8 mouse cellular contexts compared by ENCODE assay signal in the genomic region with DNA sequence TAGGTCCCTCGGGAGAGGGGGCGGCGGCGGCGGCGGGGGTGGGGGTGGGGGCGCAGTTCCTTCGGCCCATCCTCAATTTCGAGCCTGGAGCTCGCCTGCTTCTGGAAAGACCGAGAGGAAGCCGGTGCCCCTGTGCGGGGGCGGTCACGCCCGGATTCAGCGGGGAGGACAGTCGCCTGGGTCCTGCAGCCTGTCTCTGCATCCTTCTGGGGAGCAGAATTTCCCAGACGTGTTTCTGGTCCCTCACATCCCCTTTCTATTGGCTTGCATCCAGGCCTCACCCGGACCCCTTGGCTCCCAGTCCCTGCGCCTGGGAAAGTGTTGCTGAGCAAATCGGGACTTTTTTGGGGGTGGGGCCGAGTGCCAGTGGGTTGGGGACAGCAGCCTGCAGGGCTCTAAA. TPM values are rescaled to one million over a fixed set of nuclear protein-coding genes. Genes with fewer than 3 reads are reported as not detected.
DNase-seq lines count a peak whose midpoint lies in the region; ATAC-seq and TF ChIP-seq lines count a peak whose summit lies in the region.

No protein-coding gene starts in this region.

- under 1% methylated on average over 23 of the region's 23 CpGs for WGBS in bone marrow, adult 2 months
- WGBS in forebrain, embryonic 11.5 days: under 1% methylated on average over 22 of the region's 23 CpGs
- 0% methylated on average over 16 of the region's 23 CpGs for WGBS in hindbrain, embryonic 13.5 days
- WGBS in liver, embryonic 11.5 days: under 1% methylated on average over 22 of the region's 23 CpGs

- H3K4me3 ChIP-seq in bone marrow, adult 2 months (replicated peaks; ENCODE audit: control insufficient read depth, low read depth, low read length): peak overlapping the region; percentile 9
- H3K4me3 ChIP-seq in forebrain, embryonic 11.5 days (ENCODE audit: low read depth, low read length): peak overlapping the region; percentile 67
- peak overlapping the region; percentile 70 for H3K4me3 ChIP-seq in hindbrain, embryonic 13.5 days
- H3K4me3 ChIP-seq in liver, embryonic 11.5 days (ENCODE audit: low read depth, low read length): peak overlapping the region; percentile 52

- peak; percentile 50; the same call in 1 of the 2 replicates for ATAC-seq in forebrain, embryonic 11.5 days (replicated peaks; ENCODE audit: low FRiP score)
- ATAC-seq in hindbrain, embryonic 13.5 days (ENCODE audit: low FRiP score): peak; percentile 79
- ATAC-seq in liver, embryonic 11.5 days (replicated peaks; ENCODE audit: low FRiP score): 0 out of 2 replicates have a peak, but pooled peaks have one; percentile 14

- no peak overlapping the region for H3K27ac ChIP-seq in bone marrow, adult 2 months (ENCODE audit: control insufficient read depth, insufficient read depth, low read depth, low read length, poor library complexity)
- no peak overlapping the region for H3K27ac ChIP-seq in forebrain, embryonic 11.5 days (ENCODE audit: low read depth, low read length)
- peak overlapping the region; percentile 35; the same call in 1 of the 2 replicates for H3K27ac ChIP-seq in hindbrain, embryonic 13.5 days
- no peak overlapping the region for H3K27ac ChIP-seq in liver, embryonic 11.5 days (ENCODE audit: low read depth, low read length)

- H3K4me1 ChIP-seq in bone marrow, adult 2 months (ENCODE audit: control insufficient read depth, insufficient read depth, low read length): no peaks in the 10 kb centered on the region
- peaks cover 8% of the 10 kb centered on the region; the same call in 1 of the 2 replicates for H3K4me1 ChIP-seq in forebrain, embryonic 11.5 days (replicated peaks; ENCODE audit: control insufficient read depth, insufficient read depth, low read length)
- H3K4me1 ChIP-seq in hindbrain, embryonic 13.5 days (replicated peaks): peaks cover 16% of the 10 kb centered on the region
- peaks cover 3% of the 10 kb centered on the region; the same call in 1 of the 2 replicates for H3K4me1 ChIP-seq in liver, embryonic 11.5 days (replicated peaks; ENCODE audit: control insufficient read depth, insufficient read depth, low read length)

- peak overlapping the region; percentile 83 for H3K4me2 ChIP-seq in forebrain, embryonic 11.5 days (ENCODE audit: low read depth, low read length, severe bottlenecking)
- H3K4me2 ChIP-seq in hindbrain, embryonic 13.5 days: peak overlapping the region; percentile 80
- H3K4me2 ChIP-seq in liver, embryonic 11.5 days: peak overlapping the region; percentile 64

- H3K27me3 ChIP-seq in forebrain, embryonic 11.5 days (ENCODE audit: control insufficient read depth, insufficient read depth, low read length): no peaks in the 10 kb centered on the region
- H3K27me3 ChIP-seq in hindbrain, embryonic 13.5 days: 0 out of 2 replicates have a peak, but pooled peaks cover 2% of the 10 kb centered on the region
- H3K27me3 ChIP-seq in liver, embryonic 11.5 days (replicated peaks; ENCODE audit: control insufficient read depth, insufficient read depth, low read length): peaks cover 21% of the 10 kb centered on the region

- peak overlapping the region; percentile 71 for H3K9ac ChIP-seq in forebrain, embryonic 11.5 days (ENCODE audit: low read length)
- peak overlapping the region; percentile 79 for H3K9ac ChIP-seq in hindbrain, embryonic 13.5 days
- H3K9ac ChIP-seq in liver, embryonic 11.5 days (ENCODE audit: low read depth, low read length): 0 out of 2 replicates have a peak overlapping the region, but pooled peaks have one; percentile 4

- no peaks in the 10 kb centered on the region for H3K36me3 ChIP-seq in forebrain, embryonic 11.5 days (ENCODE audit: control insufficient read depth, insufficient read depth, low read length)
- H3K36me3 ChIP-seq in hindbrain, embryonic 13.5 days: no peaks in the 10 kb centered on the region
- 0 out of 2 replicates have a peak, but pooled peaks cover 2% of the 10 kb centered on the region for H3K36me3 ChIP-seq in liver, embryonic 11.5 days (ENCODE audit: control insufficient read depth, insufficient read depth, low read length)

- no peak for TF ChIP-seq POLR2A in bone marrow, adult 2 months (IDR thresholded peaks at IDR 0.05; ENCODE audit: borderline replicate concordance, control insufficient read depth, low read depth, low read length)

- H3K9me3 ChIP-seq in forebrain, embryonic 11.5 days (ENCODE audit: control insufficient read depth, low read length): peaks cover 3% of the 10 kb centered on the region
- H3K9me3 ChIP-seq in hindbrain, embryonic 13.5 days: no peaks in the 10 kb centered on the region
- no peaks in the 10 kb centered on the region for H3K9me3 ChIP-seq in liver, embryonic 11.5 days (ENCODE audit: control insufficient read depth, low read length)

- DNase-seq in layer of hippocampus, adult 11-12 months (ENCODE audit: low spot score): peak; percentile 15
- no peak for DNase-seq in layer of hippocampus, adult 18-20 months (ENCODE audit: low spot score in 2 of 2)
- DNase-seq in forebrain, embryonic 11.5 days (ENCODE audit: low spot score): no peak
- peak; percentile 39 for DNase-seq in liver, embryonic 11.5 days (ENCODE audit: low spot score)
- DNase-seq in right cerebral cortex, postnatal 14 days: peak; percentile 39
- DNase-seq in spleen, postnatal 10 days (ENCODE audit: low spot score in 2 of 2): no peak

- TF ChIP-seq CTCF in bone marrow, adult 2 months (IDR thresholded peaks at IDR 0.05; ENCODE audit: control insufficient read depth, insufficient read depth, low read length): no peak

RNA-seq across cellular contexts. Expression of a gene that starts 0.4 kb away (rescaled TPM):
- total RNA-seq in layer of hippocampus, adult 18-20 months (2021): 10 to 100 TPM; 17.2 to 20.5 TPM
- polyA plus RNA-seq in bone marrow, adult 2 months (2011; ENCODE audit: insufficient read depth, insufficient read length, low replicate concordance, missing spikeins): 5.9 and 9.9 TPM in 2 replicates
- polyA plus RNA-seq in forebrain, embryonic 11.5 days (2014; fragmentation: Nextera tagmentation; extraction: Ambion mirVana): 43.2 and 44.0 TPM in 2 replicates
- 59.1 and 62.4 TPM in 2 replicates for polyA plus RNA-seq in hindbrain, embryonic 13.5 days (2015; fragmentation: Nextera tagmentation; extraction: Ambion mirVana)
- 7.8 and 10.0 TPM in 2 replicates for polyA plus RNA-seq in liver, embryonic 11.5 days (2014; fragmentation: Nextera tagmentation; extraction: Ambion mirVana)

Comparison
In these comparisons a context has a peak if more than half of its experiments do, and no peak if none do; other contexts are left out.
1. DNase-seq: peak in layer of hippocampus, adult 11-12 months (single experiment), liver, embryonic 11.5 days (single experiment) and right cerebral cortex, postnatal 14 days (single experiment); none in layer of hippocampus, adult 18-20 months (0 of 2), forebrain, embryonic 11.5 days (single experiment) and spleen, postnatal 10 days (0 of 2).
2. H3K4me3 ChIP-seq: peak in every context shown above with its lines; median percentile 70 in hindbrain, embryonic 13.5 days; 67 in forebrain, embryonic 11.5 days; 52 in liver, embryonic 11.5 days; 9 in bone marrow, adult 2 months.
3. ATAC-seq: peak in every context shown above with its lines; median percentile 79 in hindbrain, embryonic 13.5 days; 50 in forebrain, embryonic 11.5 days; 14 in liver, embryonic 11.5 days.
4. H3K9ac ChIP-seq: peak in every context shown above with its lines; median percentile 79 in hindbrain, embryonic 13.5 days; 71 in forebrain, embryonic 11.5 days; 4 in liver, embryonic 11.5 days.
5. Peak in every context shown above with its lines, with median percentiles within 50 percentile points of each other: H3K4me2 ChIP-seq.